Mouse (Mus musculus): ENCODE data around the gene Slc38a1. TPM values are rescaled to one million over a fixed set of nuclear protein-coding genes. Genes with fewer than 3 reads are reported as not detected.
"Not testable (repeated sequence)": the region's sequence is repeated elsewhere in the genome, so short reads cannot be mapped to it uniquely, and the experiment has no call there.

The Slc38a1 gene
- total RNA-seq, 2 experiments from 2014 or later, result 103 TPM

DNA sequence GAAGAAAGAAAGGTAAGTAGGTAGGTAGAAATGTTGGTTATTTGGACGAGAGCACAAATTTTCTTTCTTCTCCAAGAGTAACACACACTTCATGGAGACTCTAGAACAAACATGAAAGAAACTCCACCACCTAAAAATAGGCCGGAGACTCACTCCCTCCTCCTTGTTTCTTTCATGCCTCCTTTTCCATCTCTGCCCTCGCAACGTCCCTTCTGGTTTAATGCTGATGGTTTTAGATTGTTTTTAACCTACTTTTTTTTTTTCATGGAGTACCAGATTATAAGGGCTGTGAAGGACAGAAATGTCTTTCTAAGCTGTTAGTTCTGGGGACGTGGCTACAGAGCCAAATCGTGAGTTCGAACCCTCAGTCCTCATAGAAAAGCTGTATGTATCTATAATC, 14.5 kb downstream of the Slc38a1 start:
- DNase-seq (ENCODE audit: low spot score in 2 of 2), result no peak
- intact Hi-C loops (cut with DNase I), result no loop called here

- intact Hi-C loops (cut with DNase I), result no loop called here
- DNase-seq (ENCODE audit: low spot score in 2 of 2), result no peak
These were observed 15.8 kb downstream of the Slc38a1 start for GRCm38 (mm10) chr15:96626871-96627270.

- DNase-seq (ENCODE audit: low spot score in 2 of 2); intact Hi-C loops (cut with DNase I): not testable (repeated sequence)
These were observed 17.7 kb downstream of the Slc38a1 start for GRCm38 (mm10) chr15:96625012-96625411.

- intact Hi-C loops (cut with DNase I), result no loop called here
- DNase-seq (ENCODE audit: low spot score in 2 of 2), result no peak
These were observed 20.3 kb downstream of the Slc38a1 start for GRCm38 (mm10) chr15:96622376-96622775.

- intact Hi-C loops (cut with DNase I), result no loop called here
These were observed 21.0 kb downstream of the Slc38a1 start for GRCm38 (mm10) chr15:96621686-96622085.

GRCm38 (mm10) chr15:96617555-96617954, 25.2 kb downstream of the Slc38a1 start:
- DNase-seq (ENCODE audit: low spot score in 2 of 2), result no peak
- intact Hi-C loops (cut with DNase I), result no loop called here

More at GRCm38 (mm10) chr15:96621686-96622085, 21.0 kb downstream of the Slc38a1 start:
- no peak for DNase-seq (ENCODE audit: low spot score in 2 of 2)

GRCm38 (mm10) chr15:96608671-96609070, 34.0 kb downstream of the Slc38a1 start:
- DNase-seq (ENCODE audit: low spot score in 2 of 2), result no peak
- intact Hi-C loops (cut with DNase I), result no loop called here

GRCm38 (mm10) chr15:96607422-96607821, 35.3 kb downstream of the Slc38a1 start:
- intact Hi-C loops (cut with DNase I), result no loop called here
- no peak for DNase-seq (ENCODE audit: low spot score in 2 of 2)

DNA sequence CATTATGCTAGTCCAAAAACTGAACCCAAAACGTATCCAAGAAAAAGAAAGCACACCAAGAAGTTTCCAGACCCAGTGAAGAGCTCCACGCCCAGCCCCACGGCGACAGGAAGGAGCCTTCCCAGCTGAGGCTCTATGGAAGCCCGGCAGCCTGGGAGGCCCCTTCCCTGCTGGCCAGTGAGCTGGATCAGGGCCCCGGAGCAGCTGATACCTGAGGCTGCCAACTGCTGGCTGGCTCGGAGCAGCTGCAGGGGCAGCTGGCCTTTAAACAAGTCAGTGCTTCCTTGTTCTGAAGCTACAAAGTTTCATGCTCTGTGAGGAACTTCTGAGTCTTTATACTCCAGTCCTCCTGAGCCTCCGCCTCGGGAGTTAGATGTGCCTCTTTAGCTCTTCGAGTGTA, 38.4 kb downstream of the Slc38a1 start:
- intact Hi-C loops (cut with DNase I), result no loop called here
- DNase-seq (ENCODE audit: low spot score in 2 of 2), result peak; percentile 33 to 35

DNA sequence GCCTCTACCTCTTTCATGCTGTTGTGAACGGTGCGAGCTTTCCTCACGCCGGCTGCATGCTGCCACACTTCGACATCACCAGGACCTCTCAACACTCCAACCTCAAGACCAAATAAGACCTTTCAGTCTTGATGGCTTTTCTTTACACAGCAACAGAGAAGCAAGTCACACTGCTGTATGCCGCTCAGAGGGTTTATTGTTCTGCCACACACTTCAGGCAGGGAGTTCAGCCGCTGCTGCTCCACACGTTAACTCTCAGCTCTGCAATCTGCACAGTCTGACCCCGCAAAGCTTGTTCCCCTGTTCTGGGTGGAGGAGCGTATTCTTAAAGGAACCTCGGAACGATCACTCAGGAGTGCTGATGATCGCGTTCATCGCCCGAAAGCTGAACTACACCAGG, 40.7 kb downstream of the Slc38a1 start:
- intact Hi-C loops (cut with DNase I), result no loop called here
- DNase-seq (ENCODE audit: low spot score in 2 of 2), result no peak

DNA sequence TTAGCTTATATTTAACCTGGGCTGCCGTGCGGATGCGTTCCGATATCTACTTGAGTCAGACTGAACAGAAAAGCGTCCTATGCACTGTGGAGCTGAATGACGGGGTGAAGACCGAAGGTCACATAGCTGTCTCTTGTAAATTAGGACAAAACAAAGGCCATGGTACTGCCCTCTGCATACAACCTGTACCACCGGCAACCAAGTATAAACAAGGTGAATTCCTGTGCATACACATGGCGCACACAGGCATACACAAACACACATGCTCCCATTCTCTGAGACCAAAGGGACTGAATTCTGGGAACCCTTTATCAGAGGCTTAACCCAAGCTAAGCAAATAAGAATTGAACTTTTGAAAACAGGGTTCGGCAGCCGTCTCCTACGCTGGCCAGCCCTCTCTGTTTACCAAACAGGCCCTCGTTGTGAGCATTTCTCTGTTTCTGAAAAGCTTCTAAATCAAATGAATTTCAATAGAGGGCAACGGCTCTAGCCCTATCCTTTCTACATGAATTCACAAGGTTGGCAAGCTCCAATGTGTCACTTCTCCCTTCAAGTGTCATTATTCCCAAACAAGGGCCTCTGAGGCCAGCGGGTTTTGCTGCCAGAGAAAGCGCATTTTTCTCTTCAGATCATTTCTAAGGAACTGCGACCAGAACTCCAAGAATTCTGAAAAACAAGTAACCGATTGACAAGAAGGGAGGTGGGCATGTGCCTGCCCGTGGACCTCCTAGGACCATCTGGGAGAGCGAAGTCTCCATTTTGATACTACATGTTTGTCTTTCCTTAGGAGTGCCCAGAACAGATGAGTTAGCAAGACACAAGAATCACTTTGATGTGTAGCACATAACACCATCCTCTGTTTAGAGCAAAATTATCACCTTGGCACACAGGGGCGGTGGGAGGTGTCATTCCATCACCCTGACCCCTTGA, 42.6 kb downstream of the Slc38a1 start:
- intact Hi-C loops (cut with DNase I), result loop anchor here (5.0 kb wide), 1 partner anchor 42 kb away; the partner anchor contains the start of gene Slc38a1

DNA sequence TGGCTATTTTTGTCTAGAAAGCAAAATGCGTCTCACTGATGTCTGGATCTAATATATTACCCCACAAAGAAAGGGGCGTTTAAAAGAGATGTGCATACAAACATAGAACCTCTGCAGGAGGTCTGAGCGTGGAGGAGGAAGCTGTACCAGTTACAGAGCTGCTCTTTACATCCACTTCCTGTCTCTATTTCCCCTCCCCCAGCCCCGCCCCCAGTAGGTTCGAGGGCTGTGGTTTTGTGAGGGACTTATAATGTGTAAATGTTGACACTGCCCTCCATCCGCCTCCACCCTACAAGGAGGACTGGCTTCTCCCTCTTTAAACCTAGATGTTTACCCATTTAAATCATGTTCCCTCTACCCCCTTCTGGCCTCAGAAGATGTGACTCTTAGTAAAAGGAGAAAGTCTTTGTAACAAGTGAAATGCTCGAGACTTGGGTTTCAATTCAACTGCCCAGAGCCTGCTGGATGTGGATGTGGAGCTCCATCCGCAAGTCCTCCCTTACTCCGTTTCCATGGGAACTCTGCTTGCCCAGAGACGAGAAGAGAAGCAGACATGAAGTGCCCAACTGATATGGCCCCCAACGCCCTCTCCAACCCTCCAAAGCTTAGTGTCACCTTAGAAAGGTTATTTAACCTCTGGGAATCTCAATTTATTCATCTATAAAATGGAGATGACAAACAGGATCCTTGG, 43.7 kb downstream of the Slc38a1 start:
- intact Hi-C loops (cut with DNase I), result loop anchor here (5.0 kb wide), 1 partner anchor 43 kb away; the partner anchor contains the start of gene Slc38a1
- no peak for DNase-seq (ENCODE audit: low spot score in 2 of 2)

More for the DNA sequence above, 42.6 kb downstream of the Slc38a1 start:
- DNase-seq (ENCODE audit: low spot score in 2 of 2), result no peak

- DNase-seq (ENCODE audit: low spot score in 2 of 2), result no peak
- intact Hi-C loops (cut with DNase I), result loop anchor here (5.0 kb wide), 1 partner anchor 45 kb away; the partner anchor contains the start of gene Slc38a1
These were observed 45.6 kb downstream of the Slc38a1 start for GRCm38 (mm10) chr15:96597116-96597515.

DNA sequence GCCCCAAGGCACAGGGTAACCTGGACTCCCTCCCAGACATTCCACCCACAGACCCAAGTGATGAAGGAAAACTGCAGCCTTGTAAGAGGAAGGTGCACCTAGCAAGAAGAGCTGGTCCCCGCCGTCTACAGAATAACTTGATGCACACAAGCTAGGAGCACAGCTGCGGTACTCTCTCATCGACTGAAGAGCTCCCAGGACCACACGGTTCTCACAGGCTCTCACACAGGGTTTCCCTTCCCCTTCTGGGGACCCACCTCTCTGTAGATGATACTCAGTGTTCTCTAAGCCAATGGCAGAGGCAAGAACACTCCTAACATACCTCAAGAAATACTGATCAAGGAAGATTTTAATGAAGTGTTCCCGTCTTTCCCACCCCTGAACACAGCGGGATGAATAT, 48.4 kb downstream of the Slc38a1 start:
- DNase-seq (ENCODE audit: low spot score in 2 of 2), result no peak
- intact Hi-C loops (cut with DNase I), result no loop called here

DNA sequence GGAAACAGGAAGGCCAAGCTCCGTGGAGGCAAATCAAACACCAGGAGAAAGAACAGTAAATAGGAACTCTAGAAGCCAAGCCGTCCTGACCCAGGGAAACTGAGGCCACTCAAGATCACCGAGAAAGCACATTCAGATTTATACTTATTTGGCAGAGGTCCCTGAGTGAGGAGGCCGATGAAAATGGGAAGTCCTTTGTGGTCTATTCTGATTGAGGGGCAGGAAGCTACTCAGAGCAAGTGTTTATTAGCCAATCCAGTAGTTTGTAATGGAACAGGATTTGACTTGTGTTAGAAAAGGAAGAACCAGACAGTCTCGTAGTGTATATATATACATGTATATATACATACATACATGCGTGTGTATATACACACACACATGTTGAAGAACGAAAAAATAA, 48.8 kb downstream of the Slc38a1 start:
- no peak for DNase-seq (ENCODE audit: low spot score in 2 of 2)
- intact Hi-C loops (cut with DNase I), result no loop called here

- intact Hi-C loops (cut with DNase I), result no loop called here
- no peak for DNase-seq (ENCODE audit: low spot score in 2 of 2)
These were observed 49.3 kb downstream of the Slc38a1 start for GRCm38 (mm10) chr15:96593457-96593856.

DNA sequence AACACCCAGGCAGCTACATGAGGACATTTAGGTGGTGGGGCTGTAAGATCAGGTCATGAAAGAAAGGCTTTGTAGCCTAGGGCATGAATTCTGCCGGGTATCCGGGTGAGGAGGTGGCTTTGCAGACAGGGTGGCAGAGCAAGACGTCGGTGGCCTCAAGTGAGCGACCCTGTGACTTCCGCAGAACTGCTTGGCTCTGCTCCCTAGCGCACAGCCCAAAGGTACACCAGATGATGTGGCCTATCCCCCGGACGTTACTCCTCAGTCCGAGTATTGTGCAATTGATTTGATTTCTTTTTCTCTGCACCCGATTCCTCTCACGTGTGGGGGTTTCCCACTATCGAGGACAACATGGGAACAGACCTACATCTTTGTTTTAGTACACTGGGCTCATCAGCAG, 49.7 kb downstream of the Slc38a1 start:
- DNase-seq (ENCODE audit: low spot score in 2 of 2), result no peak
- intact Hi-C loops (cut with DNase I), result no loop called here

- intact Hi-C loops (cut with DNase I), result no loop called here
- DNase-seq (ENCODE audit: low spot score in 2 of 2), result no peak
These were observed 50.8 kb downstream of the Slc38a1 start for GRCm38 (mm10) chr15:96591876-96592417.

- no peak for DNase-seq (ENCODE audit: low spot score in 2 of 2)
- intact Hi-C loops (cut with DNase I), result no loop called here
These were observed 53.6 kb downstream of the Slc38a1 start for GRCm38 (mm10) chr15:96588996-96589657.

- intact Hi-C loops (cut with DNase I), result no loop called here
- no peak for DNase-seq (ENCODE audit: low spot score in 2 of 2)
These were observed 54.7 kb downstream of the Slc38a1 start for GRCm38 (mm10) chr15:96587998-96588397.
